Mouse (Mus musculus) lung, adult 18-20 months (tissue): ENCODE results near the gene Ntf5.
A peak's percentile ranks its signal among the peaks of the same experiment; 100 is the strongest.
"Not testable (repeated sequence)": the region's sequence is repeated elsewhere in the genome, so short reads cannot be mapped to it uniquely, and the experiment has no call there.

Experiments used
- DNase-seq, 2 experiments: peaks; one replicate each; pipeline ENCODE4 v3.0.0; 2022; ENCODE audit warnings: mixed read lengths in 2 of 2

Gene Ntf5

DNA sequence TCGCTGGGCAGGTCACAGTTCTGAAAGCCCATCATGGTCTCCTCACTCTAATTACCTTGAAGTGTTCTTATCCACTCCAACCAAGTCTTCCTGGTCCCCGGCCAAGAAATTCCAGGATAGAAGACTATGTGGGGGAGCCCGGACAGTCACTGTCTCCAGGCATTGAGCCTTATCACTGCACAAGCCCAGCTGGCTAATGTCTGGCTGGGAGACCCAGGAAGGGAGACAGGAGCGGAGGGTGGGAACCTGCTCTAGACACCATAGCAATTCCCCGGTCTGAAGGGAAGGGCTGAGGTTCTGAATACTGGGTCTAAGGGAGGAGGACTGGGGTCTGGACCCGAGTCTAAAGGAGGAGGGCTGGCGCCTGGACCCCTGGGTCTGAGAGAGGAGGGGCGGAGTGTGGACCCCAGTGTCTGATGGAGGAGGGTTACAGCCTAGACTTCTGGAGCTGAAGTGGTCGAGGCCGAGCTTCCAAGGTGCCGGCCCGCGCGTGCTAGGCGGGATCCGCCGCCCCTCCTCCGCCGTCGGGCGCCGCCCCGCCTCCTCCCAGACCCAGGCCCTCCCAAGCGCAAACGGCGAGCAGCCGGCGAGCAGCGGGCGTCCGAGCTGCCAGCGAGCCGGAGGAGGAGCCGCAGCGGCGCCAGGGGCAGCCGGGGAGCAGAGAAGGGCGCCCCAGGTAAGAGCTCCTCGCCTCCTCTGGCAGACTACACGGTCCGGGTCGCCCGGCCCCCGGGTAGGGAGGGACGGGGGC, at the start of gene Ntf5:
Gene Ntf5, plus strand, starts transcription at position 583 of the 751 bp plus-strand sequence.
- peak; percentile 60 to 62 for DNase-seq

DNA sequence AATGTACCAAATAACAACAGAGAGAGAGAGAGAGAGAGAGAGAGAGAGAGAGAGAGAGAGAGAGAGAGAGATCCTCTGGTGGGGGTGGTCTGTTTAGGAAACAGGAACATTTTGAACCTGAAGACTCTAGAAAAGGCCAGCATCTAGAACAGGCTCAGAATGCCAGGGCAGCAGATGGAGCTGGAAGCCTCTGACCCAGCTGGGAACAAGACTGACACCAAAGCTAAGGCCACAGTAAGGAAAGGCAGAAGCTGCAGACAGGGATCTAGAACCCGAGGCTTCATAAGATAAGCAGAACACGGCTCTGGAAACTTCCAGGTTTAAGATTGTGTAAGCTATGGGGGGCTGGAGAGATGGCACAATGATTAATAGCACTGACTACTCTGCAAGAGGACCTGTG, 49.5 kb upstream of the Ntf5 start:
- DNase-seq: no peak

DNA sequence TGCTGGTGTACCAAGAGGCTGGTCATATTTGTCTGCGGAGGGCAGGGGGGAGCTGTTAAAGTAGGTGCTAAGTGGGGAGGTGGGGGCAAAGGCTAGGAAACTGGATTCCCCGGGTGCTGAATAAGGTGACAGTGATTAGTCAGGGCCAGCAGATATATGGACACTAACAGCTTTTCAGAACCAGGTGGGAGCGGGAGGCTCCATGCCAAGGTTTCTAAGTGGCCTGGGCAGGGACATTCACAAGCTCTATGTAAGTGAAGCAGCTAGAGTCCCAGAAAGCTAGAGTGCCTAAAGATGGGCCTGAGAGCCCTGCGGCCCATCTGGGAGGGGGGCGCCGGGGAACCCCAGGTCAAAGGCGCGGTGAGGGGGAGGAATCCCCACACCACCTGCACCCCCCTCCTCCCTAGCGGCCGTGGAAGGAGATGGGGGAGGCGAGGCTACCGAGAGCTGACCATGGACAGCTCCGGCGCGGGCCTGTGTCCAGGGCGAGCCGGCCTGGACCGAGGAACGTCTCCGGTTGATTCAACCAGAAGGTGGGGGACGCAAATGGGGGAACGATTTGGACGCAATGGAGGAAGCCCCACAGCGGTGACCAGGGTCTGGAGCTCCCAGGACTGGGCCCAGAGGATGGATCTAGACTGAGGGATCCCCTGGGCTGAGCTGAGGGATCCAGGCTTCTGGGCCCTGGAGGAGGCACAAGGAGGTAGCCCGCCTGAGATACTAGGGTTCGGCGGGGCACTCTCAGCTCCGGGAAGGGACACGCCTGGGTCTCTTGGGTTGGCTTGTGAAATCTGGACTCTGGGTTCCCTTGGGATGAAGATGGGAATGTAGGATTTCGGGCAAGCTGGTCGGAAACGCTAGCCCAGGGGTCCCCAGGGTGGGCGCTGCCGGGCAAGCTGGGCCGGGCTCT, 47.5 kb upstream of the Ntf5 start:
- DNase-seq: peak in 1 of 2 experiments; percentile 27

DNA sequence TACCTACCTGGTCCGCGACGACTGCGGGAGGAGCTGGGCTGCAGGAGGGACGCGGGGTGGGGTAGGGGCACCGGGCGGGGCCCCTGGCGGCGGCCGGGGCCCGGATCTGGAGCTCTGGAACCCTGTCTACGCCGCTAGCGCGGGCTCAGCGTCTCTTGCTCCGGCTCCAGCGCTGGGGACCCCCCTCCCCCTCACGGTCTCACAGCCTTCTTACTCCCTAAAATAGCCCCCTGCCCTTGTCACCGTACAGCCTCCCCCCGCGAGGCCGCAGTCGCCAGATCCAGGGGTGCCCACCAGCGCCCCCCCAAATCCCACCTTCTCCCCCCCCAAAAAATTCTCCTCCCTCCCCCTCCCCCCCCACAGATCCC, 46.9 kb upstream of the Ntf5 start, which contains the start of gene Ppfia3:
Gene Ppfia3, minus strand, starts transcription at position 368 of the 368 bp plus-strand sequence.
- no peak for DNase-seq

DNA sequence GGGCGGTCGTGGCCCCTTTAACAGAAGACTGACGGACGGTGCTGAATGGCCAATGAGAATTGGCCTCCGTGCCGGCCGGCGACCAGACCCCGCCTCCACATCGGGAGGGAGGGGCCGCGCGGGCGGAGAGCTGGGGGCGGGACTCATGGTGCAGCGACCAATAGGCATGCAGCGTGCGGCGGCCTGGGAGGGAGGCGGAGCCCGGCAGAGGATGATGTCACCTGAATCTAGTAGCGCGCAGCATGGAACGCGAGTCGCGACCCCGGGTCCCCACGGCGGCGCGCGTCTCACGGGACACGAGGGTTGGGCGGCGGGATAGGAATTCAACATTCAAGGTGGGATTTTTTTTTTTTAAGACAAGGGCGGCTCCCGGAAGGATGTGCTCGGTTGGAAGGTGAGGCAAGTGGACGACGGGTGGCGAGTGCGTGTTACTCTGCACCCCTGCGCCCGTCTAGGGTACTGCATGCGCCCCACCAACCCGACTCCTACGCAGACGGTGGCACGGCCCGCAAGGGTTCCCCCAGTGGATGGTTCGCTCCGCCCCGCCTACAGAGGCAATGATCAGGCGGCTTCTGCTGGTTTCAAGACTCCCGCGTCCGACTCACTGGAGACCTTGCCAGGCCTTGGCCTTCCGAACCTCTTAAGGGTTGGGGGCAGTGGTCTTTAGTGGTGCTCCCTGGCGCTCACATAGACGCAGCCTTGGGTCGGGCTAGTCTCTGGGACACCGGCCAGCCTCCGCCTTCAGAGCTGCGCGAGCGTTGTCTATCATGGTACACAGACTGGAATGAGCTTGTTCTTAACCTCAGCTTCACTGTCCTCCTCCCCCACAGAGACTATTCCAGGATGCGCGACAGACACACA, 46.2 kb upstream of the Ntf5 start:
- peak; percentile 96 to 97 for DNase-seq

DNA sequence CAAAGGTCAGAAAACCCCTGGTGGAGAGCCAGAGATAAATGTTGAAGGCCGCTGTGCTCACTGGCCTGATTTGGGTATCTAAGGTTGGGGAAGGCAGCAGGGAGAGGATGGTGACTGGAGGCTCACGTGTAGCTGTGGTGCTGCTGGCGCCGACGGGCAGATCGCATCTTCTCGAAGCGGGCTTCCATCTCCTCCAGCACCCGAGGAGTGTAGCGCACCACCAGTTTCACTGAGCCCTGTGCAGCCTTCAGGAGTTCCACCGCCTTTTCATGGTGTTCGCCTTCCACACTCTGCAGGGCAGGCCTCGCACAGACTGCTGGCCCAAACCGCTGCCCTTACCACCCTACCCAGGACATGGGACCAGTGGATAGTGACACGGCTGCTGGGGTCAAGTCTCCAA, 45.3 kb upstream of the Ntf5 start:
- no peak for DNase-seq

DNA sequence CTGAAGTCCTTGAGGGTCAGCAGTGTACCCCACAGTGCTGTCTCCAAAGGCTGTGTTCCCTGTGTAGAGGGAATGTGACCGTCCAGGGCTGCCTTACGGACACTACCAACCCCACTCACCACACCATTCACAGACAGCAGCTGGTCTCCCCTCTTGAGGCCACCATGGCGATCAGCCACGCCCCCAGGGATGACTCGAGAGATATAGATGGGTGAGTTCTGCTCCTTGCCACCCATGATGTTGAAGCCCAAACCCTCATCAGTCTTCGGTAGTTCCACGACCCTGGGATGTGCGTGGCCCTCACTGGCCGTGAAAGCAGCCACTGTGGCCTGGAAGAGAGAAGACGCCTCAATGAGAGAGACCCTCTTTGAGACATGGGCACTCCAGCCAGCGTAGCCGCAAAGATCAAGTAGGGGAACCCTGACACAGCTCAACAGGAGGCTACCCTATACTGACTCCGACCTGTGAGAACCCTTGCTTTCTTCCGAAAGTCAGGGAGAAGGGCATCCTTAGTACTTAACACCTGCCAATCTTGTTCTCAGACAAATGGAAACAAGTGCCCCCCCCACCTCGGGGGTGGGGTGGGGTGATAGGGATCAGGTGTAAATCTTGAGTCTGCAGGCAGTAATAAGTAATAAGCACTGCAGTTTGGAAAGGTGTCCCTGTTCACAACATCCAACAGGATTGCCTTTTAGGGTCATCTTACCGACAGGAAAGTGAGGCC, 44.3 kb upstream of the Ntf5 start:
- no peak for DNase-seq

DNA sequence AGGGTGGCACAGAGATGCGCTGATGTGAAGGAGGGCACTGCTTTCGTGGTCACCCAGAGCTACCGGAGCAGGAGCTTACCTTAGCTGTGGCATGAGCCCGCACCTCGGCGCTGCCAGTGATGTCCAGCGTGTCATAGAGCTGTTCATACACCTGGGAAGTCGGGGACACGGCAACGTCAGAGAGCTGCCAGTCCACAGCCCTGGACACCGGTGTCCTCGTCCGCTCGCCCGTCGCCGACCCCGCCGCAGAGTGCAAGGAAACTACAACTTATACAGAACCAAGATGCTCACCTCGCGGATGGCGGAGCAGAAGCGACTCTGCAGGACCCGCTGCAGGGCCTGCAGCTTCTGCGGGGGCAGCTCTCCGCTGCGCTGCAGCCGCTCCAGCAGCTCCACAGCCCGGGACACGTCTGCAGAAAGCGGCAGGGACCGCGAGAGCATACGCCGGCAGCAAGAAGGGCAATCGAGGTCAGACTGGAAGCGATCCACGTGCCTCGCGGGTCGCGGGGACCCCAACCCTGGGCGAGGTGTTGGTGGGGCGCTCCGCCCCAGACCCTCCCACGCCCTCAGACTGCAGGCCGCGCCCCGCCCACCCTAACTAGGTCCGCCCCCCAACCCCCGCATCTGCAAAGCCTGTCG, 43.5 kb upstream of the Ntf5 start:
- DNase-seq: no peak

DNA sequence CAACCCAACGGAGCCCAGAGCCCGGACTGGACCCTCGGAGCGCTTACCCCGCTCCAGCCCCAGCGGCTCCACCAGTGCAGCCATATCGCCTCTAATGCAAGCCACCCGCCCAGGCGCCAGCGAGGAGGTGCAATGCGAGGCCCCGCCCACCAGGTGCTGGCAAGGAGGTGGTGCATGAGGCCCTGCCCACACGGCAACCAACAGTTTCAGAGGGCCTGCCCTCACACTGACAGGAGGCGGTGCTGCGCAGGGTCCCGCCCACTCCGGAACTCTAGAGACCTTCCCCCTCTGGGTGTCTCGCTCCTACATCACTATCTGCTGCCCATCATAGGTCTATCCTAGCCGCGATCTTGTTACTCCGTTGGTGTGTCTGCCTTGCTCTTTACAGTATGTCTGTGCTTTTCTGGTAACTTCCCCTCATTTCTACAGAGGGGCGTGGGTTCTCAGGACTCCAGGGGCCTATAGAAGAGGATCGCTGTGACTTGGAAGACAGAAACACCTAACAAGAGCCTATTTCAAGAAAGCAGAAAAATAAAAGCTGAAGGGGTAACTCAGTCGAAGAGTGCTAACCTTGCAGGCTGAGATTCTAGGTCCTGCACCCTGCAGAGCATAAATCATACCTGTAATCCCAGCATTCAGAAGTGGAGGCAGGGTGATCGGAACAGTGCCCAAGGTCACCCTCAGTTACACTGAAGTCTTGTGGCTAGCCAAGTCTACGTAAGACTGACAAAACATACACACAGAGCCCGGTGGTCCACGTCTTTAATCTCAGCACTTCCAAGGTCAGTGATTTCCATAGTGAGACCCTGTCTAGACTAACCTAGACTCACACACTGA, 42.8 kb upstream of the Ntf5 start, which contains the start of gene Lin7b:
Gene Lin7b, minus strand, starts transcription at position 109 of the 837 bp plus-strand sequence.
- peak; percentile 91 to 93 for DNase-seq

DNA sequence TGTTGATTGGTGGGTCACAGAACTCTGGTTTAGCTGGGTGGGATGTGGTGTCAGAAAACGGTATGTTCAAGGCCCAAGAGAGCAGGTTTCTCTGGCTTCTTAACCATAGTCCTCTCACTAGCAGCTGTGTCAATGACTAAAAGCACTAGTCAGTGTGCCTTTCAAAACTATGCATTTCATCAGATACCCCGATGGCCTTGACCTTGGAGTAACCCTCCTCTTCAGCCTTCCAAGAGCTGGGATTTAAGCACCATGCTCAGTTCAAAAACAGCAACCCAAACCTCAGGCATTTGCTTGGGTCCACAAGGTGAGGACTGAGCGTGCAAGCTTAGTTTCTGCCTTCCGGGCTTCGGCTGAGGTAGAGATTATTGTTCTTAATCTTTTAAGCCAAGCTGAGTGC, 41.1 kb upstream of the Ntf5 start:
- no peak for DNase-seq

DNA sequence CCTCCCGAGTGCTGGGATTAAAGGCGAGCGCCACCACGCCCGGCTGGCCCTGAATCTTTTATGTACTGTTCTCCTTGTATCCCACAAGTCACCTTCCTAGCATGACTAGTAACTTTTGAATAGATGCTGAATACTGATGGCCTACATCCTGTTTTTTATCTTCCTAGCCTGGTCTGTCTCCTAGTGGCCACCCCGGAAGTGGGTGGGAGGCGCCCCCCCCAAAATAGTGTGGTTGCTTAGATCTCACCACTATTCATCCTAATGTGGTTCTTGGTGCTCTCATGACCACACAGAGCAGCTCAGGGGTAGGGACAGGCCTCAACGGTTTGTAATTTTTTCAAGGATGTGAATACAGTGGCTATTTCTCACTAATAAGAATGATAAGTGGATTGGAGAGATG, 38.9 kb upstream of the Ntf5 start:
- no peak for DNase-seq

DNA sequence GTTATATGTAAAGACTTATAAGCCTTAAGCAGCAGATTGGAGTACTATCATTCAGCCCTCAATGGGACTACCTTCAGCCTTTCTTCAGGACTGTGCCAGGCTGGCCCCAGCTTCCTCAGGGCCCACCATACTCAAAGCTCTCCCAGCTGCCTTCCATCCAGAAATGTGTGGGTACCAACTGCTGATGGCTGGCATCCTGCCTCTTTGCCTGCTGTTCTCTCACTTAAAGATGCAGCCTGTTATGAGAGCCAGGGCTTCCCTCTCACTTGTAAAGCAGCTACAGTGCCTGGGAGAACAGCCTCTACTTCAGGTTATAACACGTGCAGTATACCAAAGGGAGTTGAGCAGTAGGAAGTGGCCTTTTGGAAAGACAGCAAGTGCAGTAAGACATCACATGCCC, 37.4 kb upstream of the Ntf5 start:
- no peak for DNase-seq

DNA sequence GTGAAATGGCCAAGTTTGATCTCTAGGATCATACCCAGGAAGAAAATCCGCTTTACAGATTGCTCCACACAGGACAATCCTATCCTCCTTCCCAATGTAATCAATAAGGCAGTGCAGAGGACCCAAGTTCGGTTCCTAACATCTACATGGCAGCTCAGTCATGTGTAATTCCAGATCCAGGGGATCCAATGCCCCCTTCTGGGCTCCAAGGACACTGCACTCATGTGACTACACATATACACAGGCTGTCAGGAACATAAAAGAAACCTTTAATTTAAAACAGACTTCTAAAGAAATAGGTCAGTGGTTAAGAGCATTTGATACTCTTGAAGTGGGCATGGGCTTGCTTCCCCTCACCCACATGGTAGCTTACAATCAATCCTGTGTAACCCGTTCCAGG, 27.4 kb upstream of the Ntf5 start:
- DNase-seq: no peak

DNA sequence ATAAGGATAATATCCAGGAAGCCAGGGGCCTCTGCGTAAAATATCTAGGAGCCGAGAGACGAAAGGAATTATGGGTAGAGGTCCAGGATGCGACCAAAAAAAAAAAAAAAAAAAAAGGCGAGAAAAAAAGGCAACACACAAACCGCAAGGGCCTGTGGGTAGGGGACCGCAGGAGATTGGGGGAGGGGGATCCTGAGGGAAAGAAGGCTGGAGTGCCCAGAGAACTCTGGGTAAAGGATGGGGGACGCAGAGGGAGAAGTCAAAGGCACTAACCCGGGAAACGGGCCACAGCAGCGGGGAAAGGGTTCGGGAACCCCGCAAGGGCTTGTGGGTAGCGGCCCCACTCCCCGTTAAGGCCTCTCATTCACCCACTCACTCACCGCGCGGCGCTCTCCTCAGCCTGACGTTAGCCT, 18.4 kb upstream of the Ntf5 start:
- DNase-seq: no peak

DNA sequence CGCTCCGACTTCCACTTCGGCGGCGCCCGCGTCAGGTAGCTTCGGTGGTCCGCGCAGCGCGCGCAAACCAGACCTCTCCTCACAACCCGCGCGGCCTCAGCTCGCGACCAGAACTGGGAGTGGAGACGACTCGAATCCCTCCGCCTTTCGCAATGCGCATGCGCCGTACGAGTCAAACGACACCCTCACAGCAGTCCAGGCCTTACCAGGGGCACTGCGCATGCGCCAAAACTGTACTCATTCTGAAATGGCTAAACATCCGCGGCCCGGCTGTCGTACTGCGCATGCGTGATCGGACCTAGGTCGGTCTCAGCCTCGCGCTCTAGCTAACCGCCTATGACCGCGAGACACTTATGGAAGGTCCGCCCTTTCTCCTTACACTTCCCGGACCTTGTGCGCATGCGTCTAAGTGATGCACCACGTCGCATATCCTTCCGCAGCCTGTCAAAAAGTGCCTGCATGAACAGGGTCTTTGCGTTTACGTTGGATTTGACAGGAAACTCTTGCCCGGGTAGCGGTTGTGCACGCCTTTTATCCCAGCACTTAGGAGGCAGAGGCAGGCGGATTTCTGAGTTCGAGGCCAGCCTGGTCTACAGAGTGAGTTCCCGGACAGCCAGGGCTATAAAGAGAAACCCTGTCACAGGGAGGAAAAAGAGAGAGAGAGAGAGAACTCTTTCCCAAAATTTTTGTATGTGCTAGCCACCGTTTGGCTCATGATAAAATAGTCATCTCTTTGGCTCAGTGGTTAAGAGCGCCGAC, 17.7 kb upstream of the Ntf5 start, which contains the start of gene Snrnp70:
Gene Snrnp70, minus strand, starts transcription at position 165 of the 759 bp plus-strand sequence.
- DNase-seq: peak; percentile 100

DNA sequence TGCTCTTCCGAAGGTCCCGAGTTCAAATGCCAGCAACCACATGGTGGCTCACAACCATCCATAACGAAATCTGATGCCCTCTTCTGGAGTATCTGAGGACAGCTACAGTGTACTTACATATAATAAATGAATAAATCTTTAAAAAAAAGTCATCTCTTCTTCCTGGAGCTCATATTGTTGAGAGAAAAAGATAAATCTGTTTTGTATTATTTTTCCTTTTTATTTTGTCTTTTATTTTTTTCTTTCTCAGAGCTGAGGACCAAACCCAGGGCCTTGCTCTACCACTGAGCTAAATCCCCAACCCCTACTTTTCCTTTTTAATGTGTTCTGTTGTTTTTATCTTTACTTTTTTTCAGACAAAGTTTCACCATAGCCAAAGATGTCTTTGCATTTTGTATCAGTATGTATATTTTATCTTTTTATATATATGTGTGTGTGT, 17.1 kb upstream of the Ntf5 start:
- not testable (repeated sequence) for DNase-seq

DNA sequence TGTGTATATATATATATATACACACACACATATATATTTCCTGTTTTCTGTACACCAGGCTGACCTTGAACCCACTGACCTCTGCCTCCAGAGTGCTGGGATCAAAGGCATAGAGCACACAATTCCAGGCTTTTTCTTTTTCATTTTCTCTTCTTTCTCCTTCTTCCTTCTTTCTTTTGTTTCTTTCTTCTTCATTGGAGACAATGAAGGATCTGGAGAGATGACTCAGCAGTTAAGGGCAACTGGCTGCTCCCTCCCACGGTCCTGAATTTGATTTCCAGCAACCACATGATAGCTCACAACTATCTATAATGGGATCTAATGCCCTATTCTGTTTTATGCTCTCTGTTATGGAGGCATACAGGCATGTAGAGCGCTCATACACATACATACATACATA, 16.7 kb upstream of the Ntf5 start:
- DNase-seq: no peak

DNA sequence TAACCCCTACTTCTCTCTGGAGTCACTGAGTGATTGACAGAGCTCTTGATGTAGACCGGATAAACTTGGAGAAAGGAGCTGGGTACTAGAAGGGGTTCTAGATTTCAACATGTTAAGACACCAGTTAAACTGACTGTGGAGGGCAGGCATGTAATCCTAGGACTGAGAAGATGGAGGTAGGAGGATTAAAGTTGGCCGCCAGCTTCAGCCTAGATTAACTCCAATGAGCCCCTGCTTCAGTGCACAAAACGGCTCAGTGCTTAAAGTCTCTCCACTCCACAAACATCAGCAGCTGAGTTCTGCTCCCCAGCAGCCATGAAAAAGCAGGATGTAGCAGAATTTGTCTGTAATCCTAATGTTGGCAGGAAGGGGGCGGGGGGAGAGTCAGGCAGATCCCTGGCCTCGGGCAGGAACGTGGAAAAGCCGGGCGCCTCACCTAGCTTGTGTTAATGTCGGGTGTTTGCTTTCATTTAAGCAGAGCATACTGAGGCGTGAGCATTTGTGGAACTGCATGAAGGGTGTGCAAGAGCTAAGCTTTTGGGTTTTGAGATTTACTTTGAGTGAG, 11.9 kb upstream of the Ntf5 start:
- DNase-seq: no peak

DNA sequence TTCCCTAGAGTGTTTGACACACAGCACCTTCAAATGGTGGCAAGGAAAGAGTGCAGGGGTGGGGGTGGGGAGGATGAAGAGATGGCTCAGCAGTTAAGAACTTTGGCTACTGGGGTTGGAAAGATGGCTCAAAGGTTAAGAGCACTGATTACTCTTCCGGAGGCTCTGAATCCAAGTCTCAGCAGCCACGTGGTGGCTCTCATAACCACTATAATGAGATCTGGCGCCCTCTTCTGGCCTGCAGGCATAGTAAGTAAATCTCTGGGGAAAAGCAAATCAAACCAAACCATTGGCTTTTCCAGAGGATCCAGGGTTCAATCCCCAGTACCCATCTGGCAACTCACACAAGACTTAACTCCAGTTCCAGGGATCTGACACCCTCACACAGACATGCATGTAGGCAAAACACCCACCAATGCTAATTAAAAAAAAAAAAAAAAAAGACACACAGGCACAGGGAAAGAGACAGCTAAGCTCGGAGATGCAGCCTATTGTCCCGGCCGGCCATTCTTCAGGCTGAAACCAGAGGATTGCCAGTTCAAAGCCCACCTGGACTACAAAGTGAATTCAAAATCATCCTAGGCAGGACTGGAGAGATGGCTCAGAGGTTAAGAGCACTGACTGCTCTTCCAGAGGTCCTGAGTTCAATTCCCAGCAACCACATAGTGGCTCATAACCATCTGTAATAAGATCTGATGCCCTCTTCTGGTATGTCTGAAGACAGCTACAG, 9.8 kb upstream of the Ntf5 start:
- peak; percentile 54 to 64 for DNase-seq
